Mouse (Mus musculus) embryonic facial prominence, embryonic 13.5 days (tissue): ENCODE measurements around the gene Tmem117. TPM values are rescaled to one million over a fixed set of nuclear protein-coding genes. Genes with fewer than 3 reads are reported as not detected.

Experiments
- ATAC-seq: fragments of 200-750 bp; cut with Nextera tagmentation; 2 replicates; pipeline ENCODE4 v1.8.0; 2017; ENCODE audit warnings: low read depth; ENCODE audit not compliant: insufficient number of reproducible peaks, insufficient read depth, low FRiP score, low TSS enrichment
- H3K27ac ChIP-seq: fragments of 300-500 bp; sonication (generic); 2 replicates; pipeline ENCODE4 v1.5.1; 2015; ENCODE audit warnings: moderate library complexity, mild to moderate bottlenecking, inconsistent platforms
- H3K27me3 ChIP-seq: fragments of 300-500 bp; sonication (generic); 2 replicates; pipeline ENCODE4 v1.6.1; 2015; ENCODE audit warnings: mild to moderate bottlenecking, inconsistent platforms
- H3K36me3 ChIP-seq: fragments of 300-500 bp; sonication (generic); 2 replicates; pipeline ENCODE4 v1.6.1; 2015; ENCODE audit warnings: mild to moderate bottlenecking, inconsistent platforms
- H3K4me1 ChIP-seq: fragments of 300-500 bp; sonication (generic); 2 replicates; pipeline ENCODE4 v1.6.1; 2015; ENCODE audit warnings: inconsistent platforms
- H3K4me2 ChIP-seq: fragments of 300-500 bp; sonication (generic); 2 replicates; pipeline ENCODE4 v1.6.1; 2015; ENCODE audit warnings: moderate library complexity, mild to moderate bottlenecking, inconsistent platforms
- H3K4me3 ChIP-seq: fragments of 300-500 bp; sonication (generic); 2 replicates; pipeline ENCODE4 v1.5.1; 2015; ENCODE audit warnings: mild to moderate bottlenecking, inconsistent platforms
- H3K9ac ChIP-seq: fragments of 300-500 bp; sonication (generic); 2 replicates; pipeline ENCODE4 v1.6.1; 2015; ENCODE audit warnings: mild to moderate bottlenecking, inconsistent platforms
- H3K9me3 ChIP-seq: fragments of 300-500 bp; sonication (generic); 2 replicates; pipeline ENCODE4 v1.6.1; 2016; ENCODE audit warnings: inconsistent platforms
- WGBS: fragments of 180-500 bp; shearing (Covaris S2); methylation state at CpG from one replicate; pipeline ENCODE4 v1.1.7; 2015; ENCODE audit warnings: mixed read lengths; 5-methylcytosine and 5-hydroxymethylcytosine counted together
- polyA plus RNA-seq: library from polyadenylated mRNA; unstranded; fragments of >200 nt; fragmentation: Nextera tagmentation; extraction: Ambion mirVana; gene quantifications from 2 replicates; pipeline ENCODE4 v1.2.1, GENCODE M21; 2015

Tmem117 gene
- polyA plus RNA-seq, 1 experiment from 2014 or later, result 5.0 TPM

GRCm38 (mm10) chr15:95131401-95131800 is 502.4 kb downstream of the Tmem117 start:
- no peak overlapping the region for H3K4me3 ChIP-seq
- no peak overlapping the region for H3K27ac ChIP-seq
- WGBS, result 68% methylated on average over 4 of the region's 4 CpGs

GRCm38 (mm10) chr15:95135926-95136609 is 507.0 kb downstream of the Tmem117 start:
- ATAC-seq, result no peak
- Histone ChIP-seq H3K4me1 (no peaks in the 10 kb centered on the region), H3K36me3 (no peaks in the 10 kb centered on the region), H3K9ac (no peak overlapping the region), H3K9me3 (no peaks in the 10 kb centered on the region), H3K27ac (no peak overlapping the region), H3K4me3 (no peak overlapping the region), H3K4me2 (no peak overlapping the region), H3K27me3 (0 out of 2 replicates have a peak, but pooled peaks cover 2% of the 10 kb centered on the region)
- WGBS, result 87% methylated on average over 17 of the region's 17 CpGs

More at GRCm38 (mm10) chr15:95131401-95131800, 502.4 kb downstream of the Tmem117 start:
- Histone ChIP-seq H3K9me3 (no peaks in the 10 kb centered on the region), H3K27me3 (no peaks in the 10 kb centered on the region), H3K4me1 (no peaks in the 10 kb centered on the region), H3K9ac (no peak overlapping the region), H3K36me3 (no peaks in the 10 kb centered on the region), H3K4me2 (no peak overlapping the region)
- no peak for ATAC-seq

DNA sequence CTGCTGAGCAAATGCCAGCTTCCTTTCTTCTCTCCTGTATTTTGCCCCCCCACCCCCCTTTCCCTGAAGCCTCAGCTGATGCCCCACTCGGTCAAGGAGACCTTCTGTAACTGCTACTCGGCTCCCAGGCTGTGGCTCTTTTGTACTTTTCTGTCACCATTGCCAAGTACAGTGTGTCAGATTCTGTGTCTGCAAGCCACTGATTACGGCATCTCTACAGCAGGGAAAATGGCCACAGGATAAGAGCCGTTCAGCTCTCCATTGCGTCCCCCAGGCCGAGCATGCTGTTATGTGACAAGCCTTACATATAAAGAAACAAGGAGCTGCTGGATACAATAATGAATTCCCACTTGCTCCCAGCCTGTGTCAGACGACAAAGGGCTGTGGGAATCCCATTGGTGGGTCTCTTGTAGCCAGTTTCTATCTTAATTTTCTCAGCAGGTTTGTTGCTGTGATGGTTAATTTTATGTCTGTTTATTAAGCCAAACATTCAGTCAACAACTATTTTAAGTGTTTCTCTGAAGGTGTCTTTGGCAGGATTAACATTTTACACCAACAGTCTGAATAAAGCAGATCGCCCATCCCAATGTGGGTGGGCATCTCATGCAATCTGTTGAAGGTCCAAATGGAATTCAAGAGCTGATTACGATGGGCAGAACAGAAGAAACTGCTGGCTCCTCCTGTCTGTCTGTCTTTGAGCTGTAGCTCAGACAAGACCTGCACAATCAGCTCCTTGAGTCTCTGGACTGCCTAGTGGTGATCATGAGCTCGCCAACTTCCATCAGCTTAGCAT is 508.2 kb downstream of the Tmem117 start:
- H3K27ac ChIP-seq, result no peak overlapping the region
- no peaks in the 10 kb centered on the region for H3K9me3 ChIP-seq
- no peak overlapping the region for H3K4me2 ChIP-seq
- H3K4me3 ChIP-seq, result no peak overlapping the region
- WGBS, result 81% methylated on average over 10 of the region's 10 CpGs
- no peak overlapping the region for H3K9ac ChIP-seq
- no peak for ATAC-seq
- H3K4me1 ChIP-seq, result no peaks in the 10 kb centered on the region
- 0 out of 2 replicates have a peak, but pooled peaks cover 2% of the 10 kb centered on the region for H3K27me3 ChIP-seq
- H3K36me3 ChIP-seq, result no peaks in the 10 kb centered on the region

DNA sequence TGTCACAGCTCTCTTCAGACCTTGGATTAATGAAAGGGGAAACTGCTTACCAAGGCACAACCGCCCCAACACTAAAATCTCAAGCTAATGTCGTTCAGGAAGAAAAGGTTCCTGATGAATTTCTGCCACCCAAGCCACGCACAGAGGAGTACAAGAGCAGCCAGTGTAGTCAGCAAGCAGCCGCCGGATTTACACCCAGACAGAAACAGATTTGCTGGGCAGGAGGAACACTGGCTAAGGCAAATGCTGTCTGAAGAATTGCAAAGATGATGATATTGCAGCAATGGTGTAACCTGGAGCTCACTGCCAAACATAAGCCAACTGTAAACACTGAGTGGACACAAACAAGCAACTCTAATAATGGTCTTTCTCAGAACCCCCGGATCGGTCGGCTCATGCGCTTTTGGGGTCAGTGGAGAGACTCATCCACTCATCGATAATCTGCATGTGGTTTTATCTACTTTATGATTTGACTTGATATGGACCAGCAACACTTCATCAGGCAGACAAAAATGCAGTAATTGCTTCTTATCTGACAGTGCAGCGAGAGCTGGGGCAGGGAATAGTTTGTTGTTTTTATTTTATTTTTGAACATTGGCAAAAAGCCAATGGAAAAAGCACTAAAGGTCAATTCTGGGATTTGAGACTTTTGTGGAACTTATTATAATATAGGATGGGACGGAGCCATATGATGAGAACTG is 509.8 kb downstream of the Tmem117 start:
- WGBS, result 79% methylated on average over 12 of the region's 12 CpGs
- ATAC-seq, result no peak
- Histone ChIP-seq H3K27ac (no peak overlapping the region), H3K4me3 (no peak overlapping the region), H3K27me3 (0 out of 2 replicates have a peak, but pooled peaks cover 2% of the 10 kb centered on the region), H3K9me3 (no peaks in the 10 kb centered on the region), H3K36me3 (no peaks in the 10 kb centered on the region), H3K9ac (no peak overlapping the region), H3K4me1 (no peaks in the 10 kb centered on the region), H3K4me2 (no peak overlapping the region)

- Histone ChIP-seq H3K4me3 (no peak overlapping the region), H3K9ac (no peak overlapping the region), H3K27ac (no peak overlapping the region), H3K27me3 (no peaks in the 10 kb centered on the region), H3K4me1 (no peaks in the 10 kb centered on the region), H3K9me3 (no peaks in the 10 kb centered on the region), H3K36me3 (no peaks in the 10 kb centered on the region), H3K4me2 (no peak overlapping the region)
- 38% methylated on average over 2 of the region's 2 CpGs for WGBS
- no peak for ATAC-seq
These were observed 515.1 kb downstream of the Tmem117 start for GRCm38 (mm10) chr15:95144131-95144530.

DNA sequence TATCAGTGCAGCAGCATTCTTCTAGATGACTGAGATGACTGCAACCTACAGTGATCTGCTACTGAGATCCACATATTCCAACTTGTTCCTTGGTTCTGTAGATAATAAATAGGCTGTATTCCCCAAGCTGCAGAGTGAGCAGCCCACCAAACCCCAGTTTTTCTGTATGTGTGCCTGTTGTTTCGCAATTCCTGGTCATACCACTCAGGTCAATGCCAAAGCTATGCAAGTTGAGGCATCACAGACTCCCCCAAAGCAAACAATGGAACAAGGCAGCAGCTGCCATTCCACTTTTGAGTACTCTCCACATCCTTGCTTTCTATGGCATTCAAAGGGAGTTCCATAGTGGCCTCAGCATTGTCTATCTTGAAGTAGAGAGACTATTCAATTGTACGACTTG is 516.1 kb downstream of the Tmem117 start:
- ATAC-seq, result no peak

More for the DNA sequence above, 516.1 kb downstream of the Tmem117 start:
- H3K27ac ChIP-seq, result no peak overlapping the region
- no peaks in the 10 kb centered on the region for H3K36me3 ChIP-seq
- WGBS, result 91% methylated on average over 2 of the region's 2 CpGs
- no peak overlapping the region for H3K4me3 ChIP-seq
- no peaks in the 10 kb centered on the region for H3K27me3 ChIP-seq
- no peak overlapping the region for H3K9ac ChIP-seq
- no peaks in the 10 kb centered on the region for H3K9me3 ChIP-seq
- H3K4me1 ChIP-seq, result no peaks in the 10 kb centered on the region
- no peak overlapping the region for H3K4me2 ChIP-seq

Other genes with a start within 250 kb of the Tmem117 start
- 10.9 and 13.8 TPM in 2 replicates for gene Adamts20, start 163.8 kb upstream of the Tmem117 start, polyA plus RNA-seq
- 10.3 and 10.6 TPM in 2 replicates for gene Pus7l, start 85.7 kb upstream of the Tmem117 start, polyA plus RNA-seq
- 5.0 and 6.1 TPM in 2 replicates for gene Irak4, start 85.6 kb upstream of the Tmem117 start, polyA plus RNA-seq
- gene Twf1, start 39.3 kb upstream of the Tmem117 start, polyA plus RNA-seq, result 72.8 and 76.9 TPM in 2 replicates